Mouse (Mus musculus) bone marrow, adult 2 months (tissue): Measurements from ENCODE around the gene Itpr1.

Experiments used
- CTCF ChIP-seq: fragments of 200-500 bp; IDR thresholded peaks from 2 replicates; pipeline ENCODE4 v1.5.1; 2011; ENCODE audit warnings: low read length, control low read depth; ENCODE audit not compliant: control insufficient read depth, insufficient read depth
- POLR2A ChIP-seq: fragments of 200-500 bp; IDR thresholded peaks from 2 replicates; pipeline ENCODE4 v1.6.1; 2011; ENCODE audit warnings: low read depth, mild to moderate bottlenecking, control low read depth, low read length, borderline replicate concordance; ENCODE audit not compliant: control insufficient read depth

DNA sequence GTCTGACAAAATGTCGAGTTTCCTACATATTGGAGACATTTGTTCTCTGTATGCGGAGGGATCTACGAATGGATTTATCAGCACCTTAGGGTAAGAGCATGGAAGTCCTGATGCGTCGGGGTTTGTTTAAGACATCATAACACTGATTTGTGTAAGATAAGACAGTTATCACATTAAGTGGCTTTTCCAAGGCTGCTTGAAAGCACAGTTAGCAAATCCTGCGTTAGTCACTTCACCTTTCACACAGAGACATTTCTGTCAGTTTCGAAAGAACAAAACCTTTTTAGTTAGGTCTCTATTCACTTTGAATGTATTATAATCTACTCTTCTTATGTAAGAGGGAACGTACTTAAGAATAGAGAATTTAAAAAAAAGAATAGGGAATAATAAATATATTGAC, 24.1 kb downstream of the Itpr1 start:
- TF ChIP-seq CTCF, result no peak
- no peak for TF ChIP-seq POLR2A
